Mouse (Mus musculus) c-Kit-positive CD71-positive TER-119-positive erythroid progenitor cells, embryonic 14.5 days (primary cell): ENCODE data around the gene Pstk.
"Not testable (repeated sequence)": the region's sequence is repeated elsewhere in the genome, so short reads cannot be mapped to it uniquely, and the experiment has no call there.

Experiments used
- DNase-seq: peaks from one replicate; pipeline ENCODE4 v3.0.0-alpha.2; 2013; ENCODE audit warnings: low spot score

Gene Pstk

GRCm38 (mm10) chr7:131370648-131371469, at the start of gene Pstk:
Pstk (plus strand) TSS chr7:131371141.
- peak; percentile 88 for DNase-seq

GRCm38 (mm10) chr7:131322192-131322591, 48.7 kb upstream of the Pstk start, which contains the start of gene Cuzd1:
Cuzd1 (minus strand) TSS chr7:131322292.
- no peak for DNase-seq

GRCm38 (mm10) chr7:131327054-131327453, 43.9 kb upstream of the Pstk start:
- no peak for DNase-seq

GRCm38 (mm10) chr7:131329416-131329815, 41.5 kb upstream of the Pstk start, which contains the start of gene Fam24b:
Fam24b (minus strand) TSS chr7:131329516.
- DNase-seq: no peak

- no peak for DNase-seq
Observed at GRCm38 (mm10) chr7:131331688-131332087, 39.3 kb upstream of the Pstk start.

GRCm38 (mm10) chr7:131333564-131333963, 37.4 kb upstream of the Pstk start, which contains the start of gene Fam24a:
Fam24a (plus strand) TSS chr7:131333864.
- no peak for DNase-seq

- DNase-seq: no peak
Observed at GRCm38 (mm10) chr7:131337502-131338068, 33.4 kb upstream of the Pstk start.

GRCm38 (mm10) chr7:131345856-131346541, 24.9 kb upstream of the Pstk start:
- no peak for DNase-seq

- DNase-seq: no peak
Observed at GRCm38 (mm10) chr7:131356105-131356504, 14.8 kb upstream of the Pstk start.

GRCm38 (mm10) chr7:131362269-131362614, 8.7 kb upstream of the Pstk start:
- DNase-seq: no peak

GRCm38 (mm10) chr7:131362615-131363300, 8.2 kb upstream of the Pstk start, which contains the start of gene 2310057M21Rik:
2310057M21Rik (minus strand) TSS chr7:131362759.
- peak; percentile 87 for DNase-seq

- no peak for DNase-seq
Observed at GRCm38 (mm10) chr7:131364131-131364530, 6.8 kb upstream of the Pstk start.

GRCm38 (mm10) chr7:131371470-131371860, 524 bp downstream of the Pstk start:
- no peak for DNase-seq

GRCm38 (mm10) chr7:131371880-131372651, 1.1 kb downstream of the Pstk start:
- peak; percentile 41 for DNase-seq

GRCm38 (mm10) chr7:131391761-131392160, 20.8 kb downstream of the Pstk start:
- not testable (repeated sequence) for DNase-seq

- DNase-seq: peak; percentile 59
Observed at GRCm38 (mm10) chr7:131409321-131409987, 38.5 kb downstream of the Pstk start.

GRCm38 (mm10) chr7:131409988-131410385, 39.0 kb downstream of the Pstk start:
- DNase-seq: peak; percentile 28

- peak; percentile 99 for DNase-seq
Observed at GRCm38 (mm10) chr7:131410416-131411058, 39.6 kb downstream of the Pstk start, which contains the start of the genes Ikzf5 and Acadsb. Ikzf5 (minus strand) TSS chr7:131410521. Acadsb (plus strand) TSS chr7:131410601.

- no peak for DNase-seq
Observed at GRCm38 (mm10) chr7:131411221-131411940, 40.4 kb downstream of the Pstk start.

GRCm38 (mm10) chr7:131411941-131412270, 41.0 kb downstream of the Pstk start:
- DNase-seq: no peak
